Mouse (Mus musculus): Measurements from ENCODE around the gene Macrod1. TPM values are rescaled to one million over a fixed set of nuclear protein-coding genes. Genes with fewer than 3 reads are reported as not detected.
A peak's percentile ranks its signal among the peaks of the same experiment; 100 is the strongest.

The Macrod1 gene
- polyA plus RNA-seq, 1 experiment from 2014 or later, result 5.3 TPM

- Histone ChIP-seq H3K4me3 (replicated peaks) (no peak overlapping the region), H3K4me1 (peaks cover 85% of the 10 kb centered on the region), H3K36me3 (replicated peaks) (no peaks in the 10 kb centered on the region), H3K9me3 (no peaks in the 10 kb centered on the region), H3K27ac (0 out of 2 replicates have a peak overlapping the region, but pooled peaks have one; percentile 25), H3K9ac (no peak overlapping the region; the same call in 1 of the 2 replicates), H3K4me2 (no peak overlapping the region), H3K27me3 (peaks cover 26% of the 10 kb centered on the region)
- 80% methylated on average over 6 of the region's 6 CpGs for WGBS
- ATAC-seq (ENCODE audit: low FRiP score), result no peak
These were observed 95.5 kb downstream of the Macrod1 start for GRCm38 (mm10) chr19:7151927-7152653.

GRCm38 (mm10) chr19:7153232-7153631, 96.6 kb downstream of the Macrod1 start:
- Histone ChIP-seq H3K4me2 (no peak overlapping the region), H3K4me3 (replicated peaks) (no peak overlapping the region), H3K36me3 (replicated peaks) (no peaks in the 10 kb centered on the region), H3K27ac (peak overlapping the region; percentile 70), H3K9ac (no peak overlapping the region), H3K27me3 (peaks cover 22% of the 10 kb centered on the region), H3K4me1 (peaks cover 85% of the 10 kb centered on the region), H3K9me3 (no peaks in the 10 kb centered on the region)
- ATAC-seq (ENCODE audit: low FRiP score), result peak; percentile 55; the same call in 1 of the 2 replicates
- WGBS, result 27% methylated on average over 7 of the region's 7 CpGs

- H3K27ac ChIP-seq, result peak overlapping the region; percentile 70
- H3K9ac ChIP-seq, result no peak overlapping the region
- no peaks in the 10 kb centered on the region for H3K36me3 ChIP-seq (replicated peaks)
- H3K9me3 ChIP-seq, result no peaks in the 10 kb centered on the region
- no peak overlapping the region for H3K4me2 ChIP-seq
- 59% methylated on average over 6 of the region's 6 CpGs for WGBS
- peaks cover 39% of the 10 kb centered on the region for H3K27me3 ChIP-seq
- H3K4me1 ChIP-seq, result peaks cover 77% of the 10 kb centered on the region
- H3K4me3 ChIP-seq (replicated peaks), result no peak overlapping the region
- ATAC-seq (ENCODE audit: low FRiP score), result no peak
These were observed 98.6 kb downstream of the Macrod1 start for GRCm38 (mm10) chr19:7155196-7155595.

- H3K27ac ChIP-seq, result 0 out of 2 replicates have a peak overlapping the region, but pooled peaks have one; percentile 27
- ATAC-seq (ENCODE audit: low FRiP score), result no peak
These were observed 101.1 kb downstream of the Macrod1 start for GRCm38 (mm10) chr19:7157734-7158133.

GRCm38 (mm10) chr19:7160151-7160906, 103.7 kb downstream of the Macrod1 start:
- Histone ChIP-seq H3K27ac (peak overlapping the region; percentile 75), H3K9me3 (no peaks in the 10 kb centered on the region), H3K4me1 (peaks cover 64% of the 10 kb centered on the region), H3K4me3 (replicated peaks) (peak overlapping the region; percentile 11), H3K4me2 (peak overlapping the region; percentile 41), H3K36me3 (replicated peaks) (no peaks in the 10 kb centered on the region), H3K27me3 (peaks cover 77% of the 10 kb centered on the region), H3K9ac (peak overlapping the region; percentile 54)
- ATAC-seq (ENCODE audit: low FRiP score), result peak; percentile 86
- 5% methylated on average over 14 of the region's 14 CpGs for WGBS

More at GRCm38 (mm10) chr19:7157734-7158133, 101.1 kb downstream of the Macrod1 start:
- no peaks in the 10 kb centered on the region for H3K9me3 ChIP-seq
- H3K4me3 ChIP-seq (replicated peaks), result no peak overlapping the region
- H3K36me3 ChIP-seq (replicated peaks), result no peaks in the 10 kb centered on the region
- peaks cover 52% of the 10 kb centered on the region for H3K27me3 ChIP-seq
- peak overlapping the region; percentile 33; the same call in 1 of the 2 replicates for H3K9ac ChIP-seq
- WGBS, result 21% methylated on average over 14 of the region's 14 CpGs
- H3K4me1 ChIP-seq, result peaks cover 63% of the 10 kb centered on the region
- H3K4me2 ChIP-seq, result no peak overlapping the region

- no peak for ATAC-seq (ENCODE audit: low FRiP score)
- WGBS, result 75% methylated on average over 3 of the region's 3 CpGs
- H3K4me2 ChIP-seq, result no peak overlapping the region
- peaks cover 63% of the 10 kb centered on the region for H3K4me1 ChIP-seq
- no peaks in the 10 kb centered on the region for H3K9me3 ChIP-seq
- no peak overlapping the region for H3K9ac ChIP-seq
- no peaks in the 10 kb centered on the region for H3K36me3 ChIP-seq (replicated peaks)
- peaks cover 82% of the 10 kb centered on the region for H3K27me3 ChIP-seq
- no peak overlapping the region for H3K27ac ChIP-seq
- H3K4me3 ChIP-seq (replicated peaks), result no peak overlapping the region
These were observed 104.5 kb downstream of the Macrod1 start for GRCm38 (mm10) chr19:7161064-7161463.

GRCm38 (mm10) chr19:7164238-7164637, 107.6 kb downstream of the Macrod1 start:
- Histone ChIP-seq H3K36me3 (replicated peaks) (no peaks in the 10 kb centered on the region), H3K27me3 (peaks cover 86% of the 10 kb centered on the region), H3K4me1 (peaks cover 56% of the 10 kb centered on the region), H3K9me3 (no peaks in the 10 kb centered on the region), H3K4me2 (peak overlapping the region; percentile 98), H3K4me3 (replicated peaks) (peak overlapping the region; percentile 68), H3K9ac (peak overlapping the region; percentile 88), H3K27ac (0 out of 2 replicates have a peak overlapping the region, but pooled peaks have one; percentile 36)
- ATAC-seq (ENCODE audit: low FRiP score), result no peak
- WGBS, result 5% methylated on average over 6 of the region's 6 CpGs

- H3K4me3 ChIP-seq (replicated peaks), result peak overlapping the region; percentile 68
- no peaks in the 10 kb centered on the region for H3K9me3 ChIP-seq
- H3K36me3 ChIP-seq (replicated peaks), result no peaks in the 10 kb centered on the region
- H3K27ac ChIP-seq, result peak overlapping the region; percentile 36; the same call in 1 of the 2 replicates
- H3K9ac ChIP-seq, result peak overlapping the region; percentile 88
- H3K27me3 ChIP-seq, result peaks cover 80% of the 10 kb centered on the region
- peak; percentile 4; the same call in 1 of the 2 replicates for ATAC-seq (ENCODE audit: low FRiP score)
- peak overlapping the region; percentile 98 for H3K4me2 ChIP-seq
- H3K4me1 ChIP-seq, result peaks cover 50% of the 10 kb centered on the region
- under 1% methylated on average over 35 of the region's 35 CpGs for WGBS
These were observed 108.3 kb downstream of the Macrod1 start for GRCm38 (mm10) chr19:7164820-7165323.

GRCm38 (mm10) chr19:7165509-7166199, 109.0 kb downstream of the Macrod1 start:
- peak; percentile 65 for ATAC-seq (ENCODE audit: low FRiP score)

GRCm38 (mm10) chr19:7166200-7166711, 109.6 kb downstream of the Macrod1 start:
- H3K9me3 ChIP-seq, result no peaks in the 10 kb centered on the region
- peak overlapping the region; percentile 68 for H3K4me3 ChIP-seq (replicated peaks)
- H3K27me3 ChIP-seq, result peaks cover 77% of the 10 kb centered on the region
- no peaks in the 10 kb centered on the region for H3K36me3 ChIP-seq (replicated peaks)
- peaks cover 44% of the 10 kb centered on the region for H3K4me1 ChIP-seq
- H3K9ac ChIP-seq, result peak overlapping the region; percentile 88
- peak overlapping the region; percentile 98 for H3K4me2 ChIP-seq
- H3K27ac ChIP-seq, result peak overlapping the region; percentile 31; the same call in 1 of the 2 replicates
- peak; percentile 19; the same call in 1 of the 2 replicates for ATAC-seq (ENCODE audit: low FRiP score)
- 2% methylated on average over 13 of the region's 15 CpGs for WGBS

More at GRCm38 (mm10) chr19:7165509-7166199, 109.0 kb downstream of the Macrod1 start:
- H3K4me2 ChIP-seq, result peak overlapping the region; percentile 98
- H3K36me3 ChIP-seq (replicated peaks), result no peaks in the 10 kb centered on the region
- H3K4me1 ChIP-seq, result peaks cover 42% of the 10 kb centered on the region
- WGBS, result under 1% methylated on average over 80 of the region's 105 CpGs
- H3K9me3 ChIP-seq, result no peaks in the 10 kb centered on the region
- peak overlapping the region; percentile 88 for H3K9ac ChIP-seq
- H3K27ac ChIP-seq, result peak overlapping the region; percentile 31; the same call in 1 of the 2 replicates
- peaks cover 77% of the 10 kb centered on the region for H3K27me3 ChIP-seq
- peak overlapping the region; percentile 68 for H3K4me3 ChIP-seq (replicated peaks)

GRCm38 (mm10) chr19:7166767-7167166, 110.2 kb downstream of the Macrod1 start:
- Histone ChIP-seq H3K27ac (no peak overlapping the region), H3K36me3 (replicated peaks) (no peaks in the 10 kb centered on the region), H3K27me3 (peaks cover 74% of the 10 kb centered on the region), H3K9ac (no peak overlapping the region), H3K9me3 (no peaks in the 10 kb centered on the region), H3K4me2 (no peak overlapping the region), H3K4me3 (replicated peaks) (peak overlapping the region; percentile 68; the same call in 1 of the 2 replicates), H3K4me1 (peaks cover 50% of the 10 kb centered on the region)
- no peak for ATAC-seq (ENCODE audit: low FRiP score)
- WGBS, result 8% methylated on average over 6 of the region's 6 CpGs
